Mouse (Mus musculus) thymus, adult 2 months (tissue): ENCODE measurements around the gene Zdhhc20.

Experiments
- CTCF ChIP-seq: fragments of 200-500 bp; IDR thresholded peaks from 2 replicates; pipeline ENCODE4 v1.5.1; 2012; ENCODE audit warnings: mild to moderate bottlenecking, control low read depth, low read length, moderate library complexity, borderline replicate concordance; ENCODE audit not compliant: control insufficient read depth, poor library complexity, insufficient read depth; ENCODE audit errors: extremely low read depth
- POLR2A ChIP-seq: fragments of 200-500 bp; IDR thresholded peaks from 2 replicates; pipeline ENCODE4 v1.6.1; 2012; ENCODE audit warnings: mild to moderate bottlenecking, low read length, control low read depth, moderate library complexity; ENCODE audit not compliant: control insufficient read depth, poor library complexity, insufficient read depth; ENCODE audit errors: extremely low read depth

DNA sequence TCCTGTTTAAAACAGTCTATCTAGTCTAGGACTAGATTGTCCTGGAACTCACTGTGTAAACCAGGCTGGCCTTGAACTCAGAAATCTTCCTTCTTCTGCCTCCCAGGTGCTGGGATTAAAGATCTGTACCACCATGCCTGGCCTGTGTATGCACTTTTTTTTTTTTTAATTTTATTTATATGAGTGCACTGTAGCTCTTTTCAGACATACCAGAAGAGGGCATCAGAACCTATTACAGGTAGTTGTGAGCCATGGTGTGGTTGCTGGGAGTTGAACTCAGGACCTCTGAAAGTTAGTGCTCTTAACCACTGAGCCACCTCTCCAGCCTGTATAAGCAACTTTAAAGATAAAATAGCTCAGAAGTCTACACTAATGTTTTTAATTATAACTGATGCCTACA lies 9.0 kb downstream of the Zdhhc20 start:
- no peak for TF ChIP-seq POLR2A
- no peak for TF ChIP-seq CTCF
